Mouse (Mus musculus) liver, embryonic 14.5 days (tissue): ENCODE results near the gene Ift20.

Experiments
- CTCF ChIP-seq: IDR thresholded peaks from 2 replicates; pipeline ENCODE4 v1.5.1; 2016; ENCODE audit warnings: antibody characterized with exemption, low read depth, control low read depth
- EP300 ChIP-seq: IDR thresholded peaks from 2 replicates; pipeline ENCODE4 v1.6.1; 2016; ENCODE audit warnings: antibody characterized with exemption, low read depth

DNA sequence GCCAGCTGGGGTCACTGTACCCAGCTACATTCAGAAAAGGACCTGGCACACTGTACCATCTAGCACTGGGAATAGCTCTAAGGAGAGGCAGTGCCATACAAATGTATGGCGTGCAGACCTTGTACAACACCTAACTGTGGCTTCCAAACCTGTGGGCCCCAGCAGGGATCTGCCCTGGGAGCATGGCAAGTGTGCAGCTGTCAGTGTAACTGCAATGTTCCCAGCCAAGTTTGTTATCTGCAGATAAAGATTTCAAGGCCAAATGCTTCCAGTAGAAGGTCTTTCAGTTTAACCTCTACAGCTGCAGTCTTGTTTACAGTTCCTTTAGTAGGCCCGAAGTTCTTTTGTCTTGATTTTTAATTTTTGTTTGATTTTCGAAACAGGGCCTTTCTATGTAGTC lies 19.5 kb downstream of the Ift20 start:
- TF ChIP-seq EP300 (no peak; the same call in 1 of the 2 replicates), CTCF (no peak)
